Mouse (Mus musculus) naive thymus-derived CD4-positive, alpha-beta T cell, adult 5 months (primary cell): Measurements from ENCODE around the gene Usp48. TPM values are rescaled to one million over a fixed set of nuclear protein-coding genes. Genes with fewer than 3 reads are reported as not detected.

Experiments
- polyA plus RNA-seq: library from polyadenylated mRNA; unstranded; fragments of 100-300 nt; shearing (Covaris generic); gene quantifications from one replicate; pipeline ENCODE4 v1.2.1, GENCODE M21; 2017

The Usp48 gene
- 96.2 TPM for polyA plus RNA-seq

GRCm38 (mm10) chr4:137593601-137594495 lies at the start of gene Usp48:
Gene Usp48 (plus strand): TSS chr4:137593755.

GRCm38 (mm10) chr4:137574469-137574868 lies 19.1 kb upstream of the Usp48 start, which contains the start of gene Ldlrad2:
Gene Ldlrad2 (minus strand): TSS chr4:137574569.

GRCm38 (mm10) chr4:137664433-137664979 lies 71.0 kb downstream of the Usp48 start, which contains the start of gene Rap1gap:
Gene Rap1gap (plus strand): TSS chr4:137664726.

Other genes with a start within 250 kb of the Usp48 start
- gene Cdc42, start 236.0 kb upstream of the Usp48 start, polyA plus RNA-seq: 745 TPM
- gene Cela3a, start 184.0 kb upstream of the Usp48 start, polyA plus RNA-seq: not detected
- not detected for gene Cela3b, start 163.2 kb upstream of the Usp48 start, polyA plus RNA-seq
- not detected for gene 1700013G24Rik, start 140.5 kb upstream of the Usp48 start, polyA plus RNA-seq
- gene Hspg2, start 125.0 kb upstream of the Usp48 start, polyA plus RNA-seq: not detected
- not detected for gene Ldlrad2, start 19.2 kb upstream of the Usp48 start, polyA plus RNA-seq
- not detected for gene Rap1gap, start 71.0 kb downstream of the Usp48 start, polyA plus RNA-seq
- gene Alpl, start 202.6 kb downstream of the Usp48 start, polyA plus RNA-seq: not detected